Mouse (Mus musculus) spleen, postnatal 4 days (tissue): ENCODE data around the gene Fbxl16.
A peak's percentile ranks its signal among the peaks of the same experiment; 100 is the strongest.

Source experiments
- DNase-seq, 2 experiments: peaks; one replicate each; pipeline ENCODE4 v3.0.0; 2022; ENCODE audit warnings: low spot score in 2 of 2

Fbxl16 gene

DNA sequence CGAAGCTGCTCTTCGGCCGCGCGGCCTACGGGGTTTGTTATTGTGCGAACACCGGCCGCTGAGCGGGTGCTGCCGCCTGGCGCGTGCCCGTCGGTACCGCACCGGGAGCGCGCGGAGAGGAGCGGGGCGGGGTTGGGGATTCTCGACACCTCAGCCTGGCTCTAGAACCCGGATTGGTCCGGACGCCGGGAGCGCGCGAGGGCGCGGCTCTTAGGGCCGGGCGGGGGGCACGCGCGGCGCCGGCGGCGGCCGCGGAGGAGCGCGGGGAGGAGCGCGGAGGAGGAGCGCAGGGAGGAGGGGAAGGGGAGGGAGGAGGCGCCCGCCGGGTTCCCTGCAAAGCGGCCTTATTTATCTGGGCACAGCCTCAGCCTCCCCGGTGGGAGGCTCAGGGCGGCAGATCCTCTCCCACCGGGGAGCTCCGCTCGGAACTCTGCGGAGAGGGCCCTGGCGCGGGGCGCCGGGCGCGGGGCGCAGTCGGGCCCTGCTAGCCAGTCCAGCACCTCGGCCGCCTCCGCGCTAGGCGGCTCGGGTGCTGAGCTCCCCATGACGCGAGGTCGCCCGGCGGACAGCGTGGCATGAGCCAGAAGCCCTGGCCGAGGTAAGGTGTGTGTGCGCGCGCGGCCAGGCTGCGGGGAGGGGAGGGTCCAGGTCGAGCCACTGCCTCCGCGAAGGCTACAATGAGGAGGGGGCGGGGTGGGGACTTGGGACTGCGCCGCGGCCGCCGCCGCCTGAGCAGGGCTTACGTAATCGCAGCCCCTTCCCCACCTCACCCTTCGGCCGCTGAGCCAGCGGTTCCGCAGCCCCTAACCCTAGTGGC, at the start of gene Fbxl16:
TSS of gene Fbxl16 (plus strand) at position 297 of the 817 bp plus-strand sequence.
- DNase-seq: peak in 1 of 2 experiments; percentile 64

DNA sequence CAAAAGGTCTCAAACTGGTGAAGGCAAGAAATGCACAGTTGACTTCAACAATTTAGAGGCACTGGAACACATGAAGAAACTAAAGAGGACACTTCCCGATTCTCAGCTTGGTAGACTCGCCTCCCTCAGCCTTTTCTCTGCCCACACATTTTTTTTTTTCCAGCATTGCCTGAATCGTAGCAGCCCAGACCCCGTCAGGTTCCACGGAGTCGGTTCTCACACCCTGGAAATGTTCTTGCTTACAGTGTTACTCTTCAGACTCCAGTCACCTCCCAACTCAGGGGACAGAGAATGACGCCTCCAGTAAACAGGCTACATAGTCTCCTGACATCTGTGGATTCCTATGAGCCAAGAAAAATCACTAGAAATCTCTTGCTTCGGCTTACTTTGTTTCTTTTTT, 48.7 kb upstream of the Fbxl16 start:
- DNase-seq: no peak

DNA sequence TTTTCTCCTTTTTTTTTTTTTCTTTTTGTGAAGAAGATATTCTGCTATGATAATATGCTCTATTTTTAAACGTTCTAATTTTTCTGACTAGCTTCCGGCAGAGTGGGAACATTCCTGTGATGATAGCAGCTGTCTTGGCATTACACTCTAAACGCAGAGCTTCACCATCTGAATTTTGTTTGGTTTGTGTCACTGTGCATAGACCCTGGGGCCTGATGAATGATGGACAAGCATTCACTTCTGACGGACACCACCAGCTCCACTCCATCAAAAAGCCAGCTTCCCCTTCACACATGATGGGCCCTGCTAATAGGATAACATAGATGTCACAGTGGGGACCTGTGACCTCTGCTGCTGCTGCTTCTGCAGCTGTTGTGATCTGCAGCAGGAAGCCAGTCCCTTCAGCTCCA, 47.3 kb upstream of the Fbxl16 start:
- DNase-seq: no peak

DNA sequence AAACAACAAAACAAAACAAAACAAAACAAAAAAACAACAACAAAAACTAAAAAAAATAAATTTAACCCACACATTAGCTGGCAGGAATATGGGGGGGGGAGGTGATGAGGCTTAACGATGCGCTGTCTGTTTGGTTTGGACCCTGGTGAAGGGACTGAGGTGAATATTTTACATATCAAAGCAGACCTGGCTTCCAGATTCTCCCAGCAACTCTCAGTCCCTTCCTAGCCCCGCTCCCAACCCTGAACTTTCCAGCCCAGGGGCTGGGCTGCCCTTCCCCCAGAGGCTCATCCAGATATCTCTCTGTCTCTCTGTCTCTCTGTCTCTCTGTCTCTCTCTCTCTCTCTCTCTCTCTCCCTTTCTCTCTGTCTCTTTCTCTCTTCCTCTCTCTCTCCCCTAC, 46.3 kb upstream of the Fbxl16 start:
- no peak for DNase-seq

DNA sequence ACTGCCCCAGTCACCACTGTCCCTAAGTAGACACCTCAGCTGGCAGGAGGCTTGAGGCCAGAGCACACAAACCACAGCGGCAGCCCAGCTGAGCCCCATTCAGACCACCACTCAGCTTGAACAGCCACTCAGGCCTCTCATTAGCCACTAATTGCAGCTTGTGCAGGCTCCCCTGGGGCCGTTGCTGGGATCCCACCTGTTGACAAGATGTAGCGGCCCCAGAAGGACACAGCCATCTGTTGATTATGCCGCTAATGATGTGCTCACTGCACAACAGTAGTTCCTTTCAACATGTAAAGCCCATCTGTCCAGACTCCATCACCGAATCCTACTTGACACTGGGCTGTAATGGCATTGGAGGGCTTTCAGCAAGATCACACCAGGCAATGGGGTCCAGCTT, 43.0 kb upstream of the Fbxl16 start:
- DNase-seq: no peak

DNA sequence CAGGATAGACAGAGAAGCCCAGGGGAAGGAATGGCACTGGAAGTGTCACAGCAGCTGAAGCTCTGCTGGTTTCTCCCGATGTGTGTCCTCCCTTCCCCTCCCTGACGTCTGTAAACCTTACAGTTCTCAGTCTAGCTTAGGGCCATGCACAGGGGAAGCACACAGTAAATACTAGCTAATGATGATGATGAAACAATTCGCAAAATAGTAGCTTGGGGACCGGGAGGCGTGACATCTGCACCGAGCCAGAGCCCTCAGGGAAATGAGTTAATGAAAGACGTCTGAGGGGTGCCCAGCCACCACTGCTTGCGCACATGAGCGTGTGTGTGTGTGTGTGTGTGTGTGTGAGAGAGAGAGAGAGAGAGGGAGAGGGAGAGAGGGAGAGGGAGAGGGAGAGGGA, 39.6 kb upstream of the Fbxl16 start:
- no peak for DNase-seq

DNA sequence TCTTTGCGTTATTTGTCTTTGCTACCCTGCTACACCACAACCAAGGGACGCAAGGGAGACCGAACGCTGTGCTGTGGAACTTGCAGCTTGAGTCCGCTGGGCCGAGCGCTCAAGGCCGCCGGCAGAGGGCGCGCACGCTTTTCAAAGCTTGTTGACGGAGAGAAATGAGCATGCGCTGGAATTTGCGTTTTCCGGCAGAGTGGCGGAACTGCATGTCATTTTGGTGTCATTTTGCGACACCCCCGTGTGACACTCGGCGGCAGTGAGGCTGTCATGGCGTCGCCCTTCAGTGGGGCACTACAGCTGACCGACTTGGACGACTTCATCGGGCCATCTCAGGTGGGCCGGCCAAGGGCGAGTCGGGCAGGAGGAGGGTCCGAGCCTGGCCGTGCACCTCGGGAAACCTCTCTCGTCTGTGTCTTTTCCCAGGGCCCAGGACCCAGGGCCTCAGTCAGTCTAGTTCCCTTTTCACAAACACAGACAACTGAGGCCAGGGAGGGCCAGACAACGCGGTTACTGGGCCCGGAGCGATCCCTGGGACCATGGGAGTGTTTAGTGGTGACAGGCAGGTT, 35.2 kb upstream of the Fbxl16 start, which contains the start of gene Narfl:
TSS of gene Narfl (plus strand) at position 228 of the 572 bp plus-strand sequence.
- DNase-seq: peak; percentile 96 to 100

DNA sequence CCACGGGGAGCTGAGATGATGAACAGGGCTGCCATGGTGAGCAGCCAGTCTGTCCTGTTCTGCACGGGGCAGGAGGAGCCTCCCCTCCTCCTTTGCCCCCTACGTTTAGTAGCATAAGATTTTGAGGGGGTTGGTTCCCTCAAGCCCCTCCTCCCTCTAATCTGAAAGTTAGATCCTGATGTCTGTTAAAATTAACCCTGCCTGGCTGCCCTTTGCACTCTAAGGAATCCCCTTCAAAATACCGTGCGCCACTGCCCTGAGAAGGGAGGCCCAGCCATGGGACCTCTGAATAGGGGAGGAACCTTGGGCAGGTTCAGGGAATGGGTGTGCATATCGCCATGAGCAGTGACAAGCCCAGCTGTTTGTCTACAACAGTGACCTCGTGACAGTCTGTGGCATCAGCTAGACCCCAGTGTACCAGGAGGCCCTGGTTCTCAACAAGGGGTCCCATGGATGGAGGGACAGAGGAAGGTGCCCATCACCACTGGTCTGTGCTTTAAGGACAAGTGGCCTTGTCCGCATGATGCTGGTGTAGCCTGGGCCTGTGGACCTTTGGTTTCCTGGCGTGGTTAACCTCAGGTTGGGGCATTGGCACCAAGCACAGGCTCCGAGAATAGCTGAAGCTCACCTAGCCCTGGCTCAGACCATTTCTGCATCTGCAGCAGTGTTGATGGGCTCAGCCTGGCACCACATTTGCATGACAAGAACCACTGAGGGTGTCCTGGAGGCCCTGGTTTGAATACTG, 33.4 kb upstream of the Fbxl16 start:
- DNase-seq: no peak

DNA sequence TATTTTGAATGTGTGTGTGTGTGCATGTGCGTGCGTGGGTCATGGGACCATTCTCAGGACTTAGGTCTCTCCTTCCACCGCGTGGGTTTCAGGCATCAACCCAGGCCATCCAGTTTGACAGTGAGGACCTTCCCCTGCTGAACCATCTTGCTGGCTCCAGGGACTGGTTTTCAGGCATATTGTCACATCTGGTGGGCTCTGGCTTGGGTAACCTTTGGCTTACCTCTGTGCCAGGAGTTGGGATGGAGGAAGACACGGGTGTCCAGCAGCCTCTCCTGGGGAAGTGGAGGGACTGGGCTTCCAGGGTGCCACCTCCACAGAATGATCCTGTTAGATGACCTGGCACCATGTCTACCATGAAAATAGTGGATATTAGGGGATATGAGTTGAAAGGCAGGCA, 30.9 kb upstream of the Fbxl16 start:
- no peak for DNase-seq

DNA sequence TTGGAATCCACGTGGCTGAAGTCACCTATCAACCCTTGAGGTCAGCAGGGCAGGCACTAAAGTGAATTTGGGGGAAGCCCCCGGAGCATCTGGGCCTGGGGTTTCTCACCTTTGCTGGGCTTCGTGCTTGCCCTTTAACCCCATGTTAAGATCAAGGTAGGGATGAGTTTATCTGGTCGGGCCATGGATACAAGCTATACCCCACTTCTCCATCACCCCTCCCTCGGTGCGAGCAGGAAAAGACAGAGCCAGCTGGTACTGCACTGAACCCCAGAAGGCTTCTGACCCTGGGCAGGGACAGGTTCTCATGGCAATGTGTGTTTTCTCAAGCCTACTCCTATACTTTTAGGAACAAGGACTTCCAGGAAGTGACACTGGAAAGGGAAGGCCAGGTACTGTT, 27.5 kb upstream of the Fbxl16 start:
- peak in 1 of 2 experiments; percentile 54 for DNase-seq

DNA sequence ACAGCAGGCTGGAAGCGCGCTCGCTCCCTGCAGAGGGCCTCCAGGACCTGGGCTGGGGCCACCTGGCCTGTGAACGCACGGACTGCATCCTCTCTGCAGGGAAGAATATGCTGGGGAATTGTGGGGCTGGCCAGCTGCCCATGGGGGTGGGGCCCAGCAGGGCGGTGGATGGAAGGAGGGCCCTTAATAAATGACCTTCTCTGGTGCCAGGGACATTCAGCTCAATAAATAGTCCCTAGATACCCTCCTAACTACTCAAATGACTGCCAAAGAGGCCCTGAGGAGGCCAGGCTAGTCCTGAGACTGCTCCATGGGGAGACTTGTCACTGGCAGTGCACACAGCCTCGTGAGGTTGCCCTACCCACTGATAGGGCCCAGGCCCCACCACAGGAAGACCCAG, 25.8 kb upstream of the Fbxl16 start:
- peak in 1 of 2 experiments; percentile 63 for DNase-seq

DNA sequence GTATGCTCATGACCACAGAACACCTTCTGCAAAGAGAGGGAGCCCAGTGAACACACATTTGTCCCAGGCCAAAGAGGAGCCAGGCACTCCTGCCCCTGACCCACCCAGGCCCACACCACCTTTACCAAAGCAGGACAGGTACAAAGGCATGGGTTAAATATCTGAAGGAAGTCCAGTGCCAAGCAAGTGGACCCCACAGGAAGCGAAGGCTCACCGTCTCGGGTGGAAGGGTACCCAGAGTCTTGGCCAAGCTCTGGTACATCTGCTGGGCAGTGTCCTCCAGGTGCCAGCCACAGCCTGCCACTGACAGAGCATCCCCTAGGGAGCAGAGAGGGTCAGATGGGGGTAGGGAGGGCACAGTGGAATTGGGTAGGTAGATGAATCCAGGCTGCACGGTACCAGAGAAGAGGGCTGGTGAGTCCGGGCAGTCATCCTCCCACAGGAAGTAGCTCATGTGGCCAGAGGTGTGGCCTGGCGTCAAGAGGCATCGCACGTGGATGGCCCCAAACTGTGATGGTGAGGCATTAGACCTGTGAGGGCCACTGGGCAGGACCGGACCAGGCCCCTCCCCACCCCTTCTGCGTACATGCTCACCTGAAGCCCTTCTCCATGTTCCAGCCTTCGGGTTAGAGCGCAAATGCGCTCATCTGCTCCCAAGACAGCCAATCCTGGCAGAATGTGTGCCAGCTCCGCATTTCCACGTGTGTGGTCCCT, 24.9 kb upstream of the Fbxl16 start:
- peak in 1 of 2 experiments; percentile 64 for DNase-seq

DNA sequence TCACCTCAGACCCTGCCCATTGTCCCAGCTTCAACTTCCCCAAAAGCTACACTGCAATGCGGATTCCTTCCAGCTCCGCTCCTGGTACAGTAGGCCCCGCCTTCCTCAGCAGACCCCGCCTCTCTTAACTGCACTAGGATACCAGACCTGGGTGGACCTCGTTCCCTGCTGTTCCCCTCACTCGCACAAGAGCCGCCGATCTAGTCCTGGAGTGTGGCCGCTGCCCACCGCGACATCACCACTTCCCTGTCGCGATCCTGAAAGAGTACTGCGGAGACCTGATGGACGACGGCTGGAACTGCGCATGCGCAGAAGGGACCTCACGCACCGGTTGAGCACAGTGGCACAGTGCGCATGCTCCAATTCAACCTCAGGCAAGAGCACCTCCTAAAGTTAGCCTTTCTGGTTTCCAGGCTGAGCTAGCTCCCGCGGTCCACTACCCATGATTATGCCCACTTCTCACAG, 23.6 kb upstream of the Fbxl16 start, which contains the start of gene Haghl:
TSS of gene Haghl (minus strand) at position 393 of the 465 bp plus-strand sequence.
- peak; percentile 92 to 98 for DNase-seq

DNA sequence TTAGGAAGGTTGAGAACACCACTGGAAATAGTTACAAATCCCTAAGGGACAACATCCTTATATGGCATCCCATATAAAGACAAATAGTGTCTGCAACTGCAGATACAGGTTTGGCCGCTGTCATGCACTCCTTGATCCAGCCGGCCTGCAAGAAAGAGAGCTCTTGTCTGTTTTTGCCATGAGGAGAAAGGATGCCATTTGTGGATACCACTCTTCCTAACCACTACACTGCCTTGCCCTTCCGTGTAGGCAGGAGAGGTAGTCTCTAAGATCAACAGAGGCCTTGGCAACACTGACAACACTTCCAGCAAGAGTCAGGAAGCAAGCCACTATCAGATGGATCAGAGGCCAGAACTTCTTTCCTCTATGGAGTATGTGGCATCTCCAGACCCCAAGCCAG, 22.6 kb upstream of the Fbxl16 start, which contains the start of gene Ccdc78:
TSS of gene Ccdc78 (plus strand) at position 301 of the 400 bp plus-strand sequence.
- DNase-seq: no peak

DNA sequence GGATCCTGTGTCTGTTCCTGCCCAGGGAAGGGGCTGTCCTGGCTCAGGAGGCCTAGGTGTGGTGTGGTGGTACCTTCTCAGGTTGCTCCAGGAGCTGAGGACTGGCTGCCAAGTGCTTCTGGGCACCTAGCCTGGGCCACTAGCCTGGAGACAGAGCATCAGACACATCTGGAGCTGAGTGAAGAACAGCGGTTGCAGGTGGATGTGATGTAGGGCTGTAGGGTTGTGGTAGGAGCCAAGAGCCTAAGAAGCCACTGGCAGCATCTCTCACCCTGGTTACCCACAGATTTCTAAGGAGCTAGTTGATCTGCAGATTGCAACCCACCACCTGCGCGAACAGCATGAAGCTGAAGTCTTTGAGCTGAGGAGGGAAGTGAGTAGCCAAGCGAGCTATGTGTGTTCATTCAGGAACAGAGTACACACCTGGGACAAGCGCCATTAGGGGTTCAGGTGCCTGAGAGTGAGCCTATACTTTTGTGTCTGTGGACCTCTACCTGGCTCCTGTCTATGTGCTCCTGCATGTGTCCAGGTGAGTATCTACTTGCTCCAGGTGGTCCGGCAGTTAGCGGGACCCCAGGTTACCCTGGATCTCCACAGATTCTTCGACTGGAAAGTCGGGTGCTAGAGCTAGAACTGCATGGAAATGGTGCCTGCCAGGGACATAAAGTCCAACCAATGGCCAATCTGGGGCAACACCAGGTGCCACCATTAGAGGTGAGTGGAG, 21.9 kb upstream of the Fbxl16 start:
- no peak for DNase-seq

DNA sequence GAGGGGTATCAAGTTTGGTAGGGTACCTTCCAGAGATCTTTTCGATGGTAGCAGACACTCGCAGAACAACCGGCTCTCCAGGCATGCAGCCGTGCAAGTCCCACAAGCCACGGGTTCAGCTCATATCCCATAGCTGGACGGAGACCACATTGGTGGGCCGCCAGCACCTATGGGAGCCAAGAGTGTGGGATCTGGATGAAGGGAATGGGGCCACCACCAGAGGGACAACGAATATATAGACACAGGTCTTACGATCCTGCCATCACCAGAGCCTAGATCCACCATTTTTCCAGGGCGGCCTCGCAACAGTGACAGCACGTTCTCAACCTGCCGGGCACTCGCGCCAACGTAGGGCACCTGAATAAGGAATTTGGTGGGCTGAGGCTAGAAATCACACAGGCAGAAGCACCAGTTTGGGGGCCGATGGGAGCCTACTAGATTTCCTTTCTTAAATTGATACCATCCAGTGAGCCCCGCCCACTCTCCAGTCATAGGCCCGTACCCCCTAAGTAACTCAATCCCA, 17.5 kb upstream of the Fbxl16 start:
- DNase-seq: no peak

DNA sequence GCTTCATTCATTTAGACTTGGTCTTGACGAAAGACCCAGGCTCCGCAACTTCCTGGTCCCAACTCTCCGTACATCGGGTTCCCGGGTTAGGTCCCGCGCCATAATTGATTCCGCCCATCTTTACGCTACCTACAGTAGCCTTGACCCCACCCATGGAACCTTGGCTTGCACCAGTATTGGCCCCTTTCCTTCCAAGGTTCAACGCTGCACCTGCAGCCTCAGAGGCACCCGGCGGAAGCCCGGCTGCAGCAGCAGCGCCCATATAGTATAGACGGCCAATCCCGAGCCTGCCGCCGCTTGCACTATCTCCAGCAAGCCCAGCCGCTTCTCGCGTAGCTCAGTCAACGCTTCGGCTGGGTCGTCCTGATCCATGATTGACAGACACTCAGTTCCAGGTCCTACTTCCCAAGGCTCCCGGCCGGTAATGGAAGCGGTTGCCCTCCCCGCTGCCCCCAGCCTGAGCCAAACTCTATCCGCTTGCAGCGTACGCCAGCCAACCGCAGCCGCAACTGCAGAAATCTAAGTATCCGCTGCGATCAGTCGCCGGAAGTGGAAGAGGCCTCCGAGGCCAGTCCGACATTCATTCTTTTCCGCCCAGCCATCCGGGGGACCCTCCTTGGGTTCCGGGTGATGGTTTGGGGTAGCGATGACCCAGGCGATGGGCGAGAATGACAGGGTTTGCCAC, 16.9 kb upstream of the Fbxl16 start:
- DNase-seq: peak; percentile 89 to 95

DNA sequence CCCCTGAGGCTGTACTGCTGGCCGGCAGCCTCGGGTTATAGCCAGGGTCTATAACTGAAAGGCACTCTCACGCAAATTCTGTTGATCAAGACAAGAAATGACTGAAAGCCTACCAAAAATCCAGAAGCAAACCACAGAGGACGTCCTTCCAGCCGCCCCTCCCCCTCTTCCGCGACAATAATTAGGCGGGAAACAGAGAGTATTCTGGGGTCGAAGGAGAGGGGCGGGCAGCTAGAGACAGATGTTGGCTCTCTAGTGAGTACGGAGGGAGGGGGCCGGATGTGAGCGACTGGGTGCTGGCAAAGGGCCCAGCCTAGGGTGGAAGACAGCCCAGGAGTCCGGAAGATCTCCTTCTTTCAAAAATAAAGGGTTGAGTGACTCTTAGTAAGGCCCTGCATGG, 16.3 kb upstream of the Fbxl16 start, which contains the start of gene Fam173a:
TSS of gene Fam173a (minus strand) at position 287 of the 400 bp plus-strand sequence.
- peak; percentile 75 to 86 for DNase-seq

DNA sequence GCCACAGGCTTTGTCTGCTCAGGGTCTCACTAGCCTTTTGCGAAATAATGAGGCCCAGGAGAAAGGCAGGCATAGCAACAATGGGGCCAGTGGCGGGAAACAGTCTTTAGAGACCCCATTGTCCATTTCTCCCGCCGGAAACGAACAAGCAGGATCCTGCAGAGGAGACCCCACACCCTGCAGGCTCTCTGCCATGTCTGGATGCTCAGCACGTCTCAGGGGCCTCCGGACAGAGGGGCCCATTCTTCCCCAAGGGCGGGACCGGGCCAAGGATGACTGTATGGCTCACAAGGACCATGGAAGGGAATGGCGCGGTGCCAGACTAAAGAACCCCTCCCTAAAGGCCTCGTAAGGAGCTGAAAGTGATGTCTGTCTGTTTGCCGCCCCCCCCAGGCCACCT, 14.7 kb upstream of the Fbxl16 start:
- no peak for DNase-seq

DNA sequence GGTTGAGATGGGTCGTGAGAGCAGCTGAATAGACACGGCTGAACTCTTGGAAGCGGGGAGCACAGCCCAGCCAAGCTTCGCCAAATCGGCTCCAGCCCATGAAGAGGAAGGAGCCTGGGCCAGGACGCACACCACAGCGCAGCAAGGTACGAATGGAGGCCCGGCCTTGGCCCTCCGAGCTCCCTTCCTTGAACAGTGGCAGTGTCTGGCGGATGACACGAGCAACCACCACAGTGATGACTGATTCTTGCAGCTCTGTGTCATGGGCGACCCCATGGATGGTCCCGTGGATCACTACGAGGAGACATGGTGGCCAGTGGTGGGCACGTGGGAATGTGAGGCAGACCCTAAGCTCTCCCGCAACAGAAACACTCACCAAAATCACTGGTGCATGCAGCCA, 13.9 kb upstream of the Fbxl16 start:
- DNase-seq: no peak
